Mouse (Mus musculus) thymus, postnatal 36 days (tissue): Measurements from ENCODE around the gene Cdsn.
"Not testable (repeated sequence)": the region's sequence is repeated elsewhere in the genome, so short reads cannot be mapped to it uniquely, and the experiment has no call there.

Experiments
- DNase-seq, 2 experiments: peaks; one replicate each; pipeline ENCODE4 v3.0.0; 2022; ENCODE audit warnings: mixed read lengths in 2 of 2

Cdsn gene

GRCm38 (mm10) chr17:35551881-35552414, at the start of gene Cdsn:
TSS of gene Cdsn (plus strand) at chr17:35552128.
- DNase-seq, result no peak

GRCm38 (mm10) chr17:35502226-35502625, 49.7 kb upstream of the Cdsn start:
- no peak for DNase-seq

- no peak for DNase-seq
These were observed 49.2 kb upstream of the Cdsn start for GRCm38 (mm10) chr17:35502762-35503161.

DNA sequence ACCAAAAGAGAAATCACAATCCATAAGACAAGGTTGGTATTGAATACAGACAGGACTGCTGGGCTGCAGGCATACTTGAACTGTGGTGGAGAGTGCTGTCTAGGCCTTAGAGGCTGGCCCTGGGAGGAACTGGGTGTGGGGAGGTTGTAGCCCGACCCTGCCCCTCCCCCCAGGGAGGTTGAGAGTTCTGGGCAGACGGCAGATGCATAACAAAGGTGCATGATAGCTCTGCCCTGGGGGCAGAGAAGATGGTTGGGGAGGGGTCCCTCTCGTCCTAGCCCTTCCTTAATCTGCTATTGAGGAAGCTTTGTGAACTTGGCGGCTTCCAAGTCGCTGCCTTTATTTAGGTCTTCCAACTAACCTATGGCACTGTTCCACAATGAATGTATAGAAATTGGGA, 48.1 kb upstream of the Cdsn start:
- no peak for DNase-seq

DNA sequence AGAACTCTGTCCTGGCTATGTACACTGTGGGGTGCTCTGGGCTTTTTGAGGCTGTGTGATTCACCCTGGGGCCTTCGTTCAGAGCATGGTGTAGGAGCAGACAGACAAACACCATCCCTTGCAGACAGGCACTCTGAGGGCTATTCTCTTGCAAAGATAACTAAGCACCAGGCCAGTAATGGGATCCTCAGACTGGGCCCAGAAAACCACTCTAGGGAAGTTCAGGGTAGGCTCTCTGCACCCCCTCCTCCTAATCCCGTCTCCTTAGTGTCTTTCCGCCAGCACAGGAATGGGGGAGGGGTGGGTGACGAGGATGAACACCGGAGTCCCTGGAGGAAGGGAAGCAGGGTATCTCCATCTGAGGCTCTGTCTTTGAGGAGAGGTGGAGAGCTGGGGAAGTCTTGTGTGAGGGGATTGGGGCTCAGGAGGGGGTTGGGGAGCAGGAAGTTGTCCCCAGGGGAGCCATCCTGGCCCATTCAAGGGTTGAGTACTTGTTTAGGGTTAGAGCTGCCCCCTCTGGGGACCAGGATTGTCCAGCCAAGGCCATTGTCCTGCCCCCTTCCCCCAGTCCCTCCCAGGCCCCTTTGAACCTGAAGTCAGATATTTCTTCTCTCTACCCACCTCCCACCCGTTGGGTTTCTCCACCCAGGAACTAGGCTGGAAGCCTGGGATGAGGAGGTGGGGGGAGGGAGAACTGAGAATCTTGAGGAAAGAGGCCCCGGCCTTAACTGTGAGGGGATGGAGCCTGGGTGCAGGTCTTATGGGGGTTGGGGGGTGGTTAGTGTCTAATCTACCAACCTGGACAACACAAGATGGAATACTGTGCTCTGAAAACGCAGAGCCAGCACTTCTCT, 47.1 kb upstream of the Cdsn start:
- no peak for DNase-seq

DNA sequence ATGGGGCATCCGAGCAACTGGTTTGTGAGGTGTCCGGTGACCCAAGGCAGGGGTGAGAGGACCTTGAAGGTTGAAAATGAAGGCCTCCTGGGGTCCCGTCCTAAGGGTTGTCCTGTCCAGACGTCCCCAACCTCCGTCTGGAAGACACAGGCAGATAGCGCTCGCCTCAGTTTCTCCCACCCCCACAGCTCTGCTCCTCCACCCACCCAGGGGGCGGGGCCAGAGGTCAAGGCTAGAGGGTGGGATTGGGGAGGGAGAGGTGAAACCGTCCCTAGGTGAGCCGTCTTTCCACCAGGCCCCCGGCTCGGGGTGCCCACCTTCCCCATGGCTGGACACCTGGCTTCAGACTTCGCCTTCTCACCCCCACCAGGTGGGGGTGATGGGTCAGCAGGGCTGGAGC, 46.2 kb upstream of the Cdsn start, which contains the start of gene Pou5f1:
Gene Pou5f1, plus strand, starts transcription at position 243 of the 400 bp plus-strand sequence.
- DNase-seq, result no peak

DNA sequence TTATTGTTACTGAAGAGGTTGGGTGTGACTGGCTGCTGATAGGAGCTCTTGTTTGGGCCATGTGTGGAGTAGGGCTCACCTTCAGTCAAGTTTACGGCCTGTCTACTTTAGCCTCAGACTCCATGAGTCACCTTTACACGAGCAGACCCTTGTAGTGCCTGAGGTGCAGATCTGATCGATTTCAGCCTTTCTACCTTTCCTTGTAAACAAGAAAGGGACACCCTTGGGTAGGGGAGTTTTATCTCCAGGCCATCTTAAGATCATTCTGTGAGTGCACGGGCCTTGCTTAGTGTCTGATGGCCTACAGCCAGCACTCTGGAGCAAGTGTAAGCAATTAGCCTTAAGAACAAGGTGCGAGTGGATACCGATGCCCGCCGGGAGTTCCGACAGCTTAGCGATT, 45.0 kb upstream of the Cdsn start:
- no peak for DNase-seq

- DNase-seq, result no peak
These were observed 44.2 kb upstream of the Cdsn start for GRCm38 (mm10) chr17:35507556-35508260.

GRCm38 (mm10) chr17:35508279-35508678, 43.6 kb upstream of the Cdsn start:
- not testable (repeated sequence) for DNase-seq

- peak; percentile 73 to 74 for DNase-seq
These were observed 42.6 kb upstream of the Cdsn start for GRCm38 (mm10) chr17:35509284-35509683.

- no peak for DNase-seq
These were observed 38.9 kb upstream of the Cdsn start for GRCm38 (mm10) chr17:35512916-35513626.

- DNase-seq, result peak; percentile 75 to 83
These were observed 38.0 kb upstream of the Cdsn start for GRCm38 (mm10) chr17:35513886-35514285.

GRCm38 (mm10) chr17:35514756-35515155, 37.2 kb upstream of the Cdsn start:
- no peak for DNase-seq

DNA sequence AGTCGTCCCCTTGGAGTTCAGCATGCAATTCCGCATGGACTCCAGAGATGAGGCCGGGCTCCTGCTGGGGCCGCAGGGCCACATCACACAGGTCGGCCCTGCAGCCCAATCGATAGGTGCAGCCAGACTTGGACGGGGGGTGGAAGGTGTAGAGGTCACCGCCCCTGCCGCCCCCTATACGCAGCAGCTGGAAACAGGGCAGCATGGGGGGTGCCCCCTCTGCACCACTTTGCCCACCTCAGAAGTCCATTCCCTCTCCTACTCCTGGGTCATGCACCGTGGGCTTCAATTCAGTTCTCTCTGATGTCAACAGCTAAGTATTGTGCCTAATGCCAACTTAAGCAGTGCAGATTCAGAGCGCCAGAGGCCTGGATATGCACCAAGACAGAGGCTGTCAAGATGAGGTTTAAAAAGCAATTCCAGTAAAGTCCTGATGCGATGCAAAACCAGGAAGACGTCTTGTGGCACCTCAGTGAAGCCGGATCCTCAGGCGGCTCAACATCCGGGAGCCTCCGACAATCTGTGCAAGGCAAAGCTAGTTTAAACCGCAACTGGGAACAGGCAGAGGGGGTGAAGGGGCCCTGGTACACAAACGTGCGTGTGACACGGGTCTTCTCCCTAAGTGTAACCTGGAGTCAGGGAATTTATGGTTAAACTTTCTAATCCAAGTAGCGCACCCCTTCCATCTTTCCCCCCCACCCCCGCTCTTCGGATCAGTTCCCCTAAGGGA, 35.9 kb upstream of the Cdsn start:
- peak; percentile 45 to 52 for DNase-seq

DNA sequence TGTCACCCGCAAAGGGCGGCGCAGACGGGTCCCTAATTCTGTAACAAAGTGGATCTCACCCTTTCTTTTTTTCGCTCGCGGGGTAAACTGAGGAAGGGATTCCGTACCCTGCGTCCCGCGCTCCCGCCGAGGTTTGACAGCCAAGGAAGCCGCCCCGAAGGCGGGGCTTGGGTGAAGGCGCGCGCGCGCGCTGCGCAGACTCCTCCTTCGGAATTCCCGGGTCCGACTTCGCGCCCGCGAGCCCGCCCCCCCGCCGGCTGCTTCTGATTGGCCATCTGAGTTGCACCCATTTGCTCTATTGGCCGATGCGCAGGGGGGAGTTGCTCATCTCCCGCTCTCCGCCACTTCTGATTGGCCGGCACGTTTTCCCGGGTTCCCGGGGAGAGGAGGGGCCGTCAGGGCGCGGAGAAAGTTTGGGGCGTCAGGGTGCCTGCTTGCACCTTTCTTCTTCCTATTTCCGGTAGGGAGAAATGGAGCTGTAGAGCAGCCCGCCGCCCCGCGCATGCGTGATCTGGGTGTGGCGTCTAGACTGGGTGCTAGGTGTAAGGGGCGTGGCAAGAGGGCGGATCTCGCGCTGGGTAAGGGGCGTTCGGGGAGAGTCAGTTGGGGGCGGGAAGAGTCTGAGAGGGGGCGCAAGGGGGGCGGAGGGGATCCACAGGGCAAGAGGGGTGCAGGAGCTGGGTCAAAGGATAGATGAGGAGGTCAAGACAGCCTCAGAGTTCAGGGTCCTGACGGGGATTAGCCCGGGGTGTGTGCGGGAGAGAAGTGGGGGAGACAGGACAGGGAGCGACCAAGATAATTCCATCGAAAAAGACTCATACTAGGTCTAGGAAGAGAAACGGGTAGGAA, 35.1 kb upstream of the Cdsn start, which contains the start of the genes Tcf19 and Cchcr1:
Gene Tcf19, minus strand, starts transcription at position 173 of the 849 bp plus-strand sequence.
Gene Cchcr1, plus strand, starts transcription at position 449 of the 849 bp plus-strand sequence.
- DNase-seq, result peak; percentile 96 to 99

GRCm38 (mm10) chr17:35517526-35517925, 34.4 kb upstream of the Cdsn start:
- no peak for DNase-seq

- no peak for DNase-seq
These were observed 27.6 kb upstream of the Cdsn start for GRCm38 (mm10) chr17:35524354-35524753.

GRCm38 (mm10) chr17:35526644-35527043, 25.3 kb upstream of the Cdsn start:
- DNase-seq, result peak; percentile 49 to 72

GRCm38 (mm10) chr17:35532360-35532759, 19.6 kb upstream of the Cdsn start:
- DNase-seq, result no peak

GRCm38 (mm10) chr17:35532901-35533300, 19.0 kb upstream of the Cdsn start, which contains the start of gene Psors1c2:
TSS of gene Psors1c2 (plus strand) at chr17:35533201.
- DNase-seq, result no peak

- DNase-seq, result peak; percentile 63 to 68
These were observed 17.6 kb upstream of the Cdsn start for GRCm38 (mm10) chr17:35534343-35534742.
